Mouse (Mus musculus) ovary, postnatal 14 days (tissue): ENCODE results near the gene Dppa3.
A peak's percentile ranks its signal among the peaks of the same experiment; 100 is the strongest.
"Not testable (repeated sequence)": the region's sequence is repeated elsewhere in the genome, so short reads cannot be mapped to it uniquely, and the experiment has no call there.

ENCODE experiments used
- DNase-seq: peaks from one replicate; pipeline ENCODE4 v3.0.0; 2022; ENCODE audit warnings: low spot score

The Dppa3 gene

DNA sequence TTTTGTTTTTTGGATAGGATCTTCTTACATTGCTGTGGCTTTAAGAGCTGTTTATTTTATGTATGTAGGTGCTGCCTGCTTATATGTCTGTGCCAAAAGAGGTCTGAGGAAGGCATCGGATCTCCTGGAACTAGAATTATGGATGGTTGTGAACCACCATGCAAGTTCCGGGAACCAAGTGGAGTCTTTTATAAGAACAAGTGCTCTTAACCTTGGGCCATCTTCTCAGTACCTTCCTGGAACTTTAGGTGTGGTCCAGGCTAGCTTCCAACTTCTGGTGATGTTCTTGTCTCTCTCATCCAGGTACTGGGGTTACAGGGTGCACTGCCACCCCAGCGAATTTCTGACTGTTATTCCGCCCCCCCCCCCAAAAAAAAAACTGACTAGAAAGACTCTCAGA, 13.8 kb upstream of the Dppa3 start:
- DNase-seq, result no peak

DNA sequence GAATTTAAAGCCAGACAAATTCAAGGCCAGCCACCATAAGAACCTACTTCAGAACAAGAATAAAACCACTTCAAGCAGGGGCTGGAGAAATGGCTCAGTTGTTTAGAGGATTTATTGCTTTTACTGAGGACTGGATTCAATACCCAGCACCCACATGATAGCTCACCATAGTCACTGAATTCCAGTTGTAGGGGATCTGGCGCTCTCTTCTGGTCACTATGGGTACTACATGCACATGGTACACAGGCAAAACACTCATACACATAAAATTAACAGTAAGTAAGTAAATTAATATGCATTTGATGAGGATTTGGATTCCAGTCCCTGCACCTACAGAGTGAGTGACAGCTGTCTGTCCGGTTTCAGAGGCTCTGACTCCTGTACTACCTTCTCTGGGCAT, 12.2 kb upstream of the Dppa3 start:
- DNase-seq, result no peak

DNA sequence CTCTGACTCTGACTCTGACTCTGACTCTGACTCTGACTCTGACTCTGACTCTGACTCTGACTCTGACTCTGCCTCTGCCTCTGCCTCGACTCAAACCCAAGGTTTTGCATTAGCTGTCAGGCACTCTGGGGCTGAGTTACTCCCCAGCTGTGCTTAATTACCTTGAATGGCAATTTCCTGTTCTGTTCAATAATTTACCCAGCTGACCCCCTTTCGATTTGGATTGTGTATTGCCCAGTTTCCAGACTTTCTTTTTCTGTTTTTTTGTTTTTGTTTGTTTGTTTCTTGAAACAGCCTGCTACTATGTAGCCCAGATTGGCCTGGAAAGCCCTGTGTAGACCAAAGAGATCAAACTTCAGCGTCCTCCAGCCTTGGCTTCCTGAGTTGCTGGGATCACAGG, 10.2 kb upstream of the Dppa3 start:
- DNase-seq, result no peak

DNA sequence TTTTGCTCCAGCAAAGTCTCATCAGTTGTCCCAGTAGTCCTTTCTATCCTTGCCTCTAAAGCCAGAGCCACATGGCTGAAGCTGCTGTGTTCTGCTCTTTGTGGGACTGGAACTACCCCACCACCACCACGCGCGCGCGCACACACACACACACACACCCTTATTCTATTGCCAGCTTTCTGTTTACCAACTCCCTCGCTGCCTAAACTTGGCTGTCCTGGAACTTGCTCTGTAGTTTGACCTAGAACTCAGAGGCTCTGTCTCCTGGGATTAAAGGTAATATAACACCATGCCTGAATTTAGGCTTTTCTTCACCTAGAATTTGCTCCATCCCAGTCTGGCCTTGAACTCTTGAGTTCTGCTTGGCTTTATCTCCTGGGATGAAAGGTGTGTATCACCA, 5.1 kb upstream of the Dppa3 start:
- DNase-seq, result no peak

DNA sequence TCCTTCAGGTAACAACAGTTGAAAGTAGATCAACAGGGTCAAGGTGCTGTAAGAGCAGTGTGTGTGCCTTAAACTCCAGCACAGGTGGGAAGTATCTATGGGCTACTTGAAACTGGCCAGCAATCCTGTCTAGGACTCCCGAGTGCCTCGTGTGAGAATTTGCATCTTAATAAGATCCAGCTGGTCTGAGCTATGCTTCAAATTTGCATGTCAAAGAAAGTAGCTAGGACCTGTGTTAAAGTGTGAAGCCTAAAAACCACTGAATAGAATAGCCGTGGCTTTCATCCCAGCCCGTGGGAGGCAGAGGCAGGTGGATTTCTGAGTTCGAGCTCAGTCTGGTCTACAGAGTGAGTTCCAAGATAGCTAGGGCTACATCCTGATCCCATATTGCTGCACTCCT, 1.7 kb upstream of the Dppa3 start:
- no peak for DNase-seq

DNA sequence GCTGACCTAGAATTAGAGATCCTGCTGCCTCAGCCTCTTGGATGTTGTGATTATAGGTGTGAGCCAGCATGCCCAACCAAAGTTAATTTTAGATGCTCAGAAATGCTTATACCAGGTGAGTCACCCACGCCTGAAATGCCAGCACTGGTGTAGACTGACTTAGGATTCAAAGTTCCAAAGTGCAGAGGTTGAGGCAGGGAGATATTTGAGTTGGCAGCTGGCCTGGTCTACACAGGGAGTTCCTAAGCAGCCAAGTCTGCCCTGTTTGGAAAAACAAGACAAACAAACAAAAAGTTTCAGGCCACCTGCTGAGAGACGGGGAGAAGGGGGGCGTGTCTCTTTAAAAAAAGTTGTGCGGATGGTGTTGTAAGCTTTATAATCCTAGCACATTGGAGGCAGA, 1.1 kb upstream of the Dppa3 start:
- no peak for DNase-seq

DNA sequence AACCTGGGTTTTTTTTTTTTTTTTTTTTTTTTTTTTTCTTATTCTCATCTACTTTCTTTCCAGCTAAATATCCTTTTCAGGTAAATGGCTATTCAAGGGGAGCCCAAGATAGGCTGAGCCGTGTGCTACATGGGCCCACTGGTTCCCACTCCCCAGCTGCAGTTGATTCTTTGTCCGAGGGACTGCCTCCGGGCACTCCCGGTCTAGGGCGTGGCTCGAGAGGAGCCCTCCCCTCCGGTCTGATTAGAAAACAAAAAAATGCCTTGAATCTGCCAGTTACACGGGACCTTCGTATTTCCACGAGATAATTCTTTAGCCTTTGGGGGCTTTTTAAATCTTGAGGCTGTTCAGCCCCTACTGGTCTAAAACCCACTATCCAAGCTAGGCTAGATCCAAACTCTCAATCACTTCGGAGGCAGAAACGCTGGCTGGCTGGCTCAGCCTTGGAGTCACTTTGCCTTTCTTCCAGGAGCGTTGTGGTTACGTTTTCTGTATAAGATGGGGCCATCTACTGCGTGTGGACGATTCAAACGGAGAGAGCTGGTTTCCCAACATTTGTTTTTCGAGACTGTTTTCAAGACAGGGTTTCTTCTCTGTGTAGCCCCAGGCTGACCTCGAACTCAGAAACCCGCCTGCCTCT, 1.4 kb downstream of the Dppa3 start:
- no peak for DNase-seq

DNA sequence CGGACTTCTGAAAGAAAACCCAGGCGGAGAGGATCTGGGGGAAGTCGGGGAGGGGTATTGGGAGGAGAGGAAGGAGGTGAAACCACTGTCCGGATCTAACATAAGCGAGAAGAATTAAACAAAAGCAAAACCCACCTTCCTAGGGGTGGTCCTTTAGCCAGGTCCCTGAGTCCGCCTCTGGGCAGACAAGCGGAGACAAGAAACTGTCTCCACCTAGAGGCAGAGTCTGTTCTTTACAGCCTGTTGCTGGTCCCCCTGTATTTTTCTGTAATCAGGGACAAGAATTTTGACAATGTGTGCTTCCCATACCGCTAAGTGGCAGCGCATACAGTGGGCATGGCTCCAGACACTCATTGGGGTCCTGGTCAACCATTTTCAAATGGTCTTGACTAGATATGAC, 7.2 kb downstream of the Dppa3 start:
- no peak for DNase-seq

DNA sequence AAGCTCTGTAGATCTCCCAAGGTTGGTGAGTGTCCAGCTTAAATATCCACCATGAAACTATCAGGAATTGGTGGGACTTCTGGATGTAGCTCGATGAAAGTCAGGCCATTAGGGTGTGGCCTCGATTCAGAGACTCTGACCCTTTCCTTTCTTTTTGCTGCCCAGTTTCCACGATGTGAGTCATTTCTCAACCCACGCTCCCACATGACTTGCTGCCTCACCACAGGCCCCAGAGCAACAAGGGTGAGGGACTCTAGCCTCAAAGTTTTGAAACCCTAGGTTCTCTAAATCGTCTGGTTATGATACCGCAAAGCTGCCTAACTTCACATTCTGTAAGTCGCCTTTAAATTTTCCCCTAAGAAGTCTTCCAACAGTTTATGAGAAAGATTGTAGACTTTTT, 9.1 kb downstream of the Dppa3 start:
- no peak for DNase-seq

DNA sequence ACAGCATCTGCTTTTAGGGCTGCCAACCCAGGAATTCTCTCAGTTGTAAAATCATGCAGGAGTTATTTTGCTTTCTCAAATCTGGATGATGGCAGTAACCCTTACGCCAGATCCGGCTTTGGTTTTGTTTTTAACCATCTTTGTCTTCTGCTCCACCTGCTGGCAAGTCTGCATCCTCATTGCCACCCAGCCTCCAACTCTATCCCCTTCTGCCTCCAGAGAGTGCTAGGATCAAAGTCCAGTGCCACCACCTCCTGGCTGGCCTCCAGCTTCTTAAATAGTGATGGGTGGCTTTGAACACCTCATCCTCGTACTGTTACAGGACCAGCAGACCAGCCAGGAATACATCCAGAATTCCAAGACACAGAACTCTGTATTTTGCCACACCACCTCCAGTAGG, 10.5 kb downstream of the Dppa3 start:
- DNase-seq, result no peak

DNA sequence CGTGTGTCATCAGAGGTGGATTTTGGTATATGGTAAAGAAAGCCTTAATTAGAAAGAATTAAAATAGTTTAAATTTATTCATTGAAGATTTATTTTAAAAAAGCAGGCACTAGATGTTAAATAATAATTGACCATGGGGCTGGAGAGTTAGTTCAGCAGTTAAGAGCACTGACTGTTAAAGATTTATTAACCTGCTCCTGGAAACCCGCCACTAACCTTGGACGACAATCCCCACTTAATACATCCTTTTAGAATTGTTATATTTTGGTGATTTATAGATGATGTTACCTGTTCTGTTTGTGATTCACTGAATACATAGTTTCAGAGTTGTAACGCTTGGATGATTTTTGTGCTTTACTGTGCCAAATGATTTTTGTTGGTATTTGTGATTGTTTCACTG, 11.4 kb downstream of the Dppa3 start:
- not testable (repeated sequence) for DNase-seq

DNA sequence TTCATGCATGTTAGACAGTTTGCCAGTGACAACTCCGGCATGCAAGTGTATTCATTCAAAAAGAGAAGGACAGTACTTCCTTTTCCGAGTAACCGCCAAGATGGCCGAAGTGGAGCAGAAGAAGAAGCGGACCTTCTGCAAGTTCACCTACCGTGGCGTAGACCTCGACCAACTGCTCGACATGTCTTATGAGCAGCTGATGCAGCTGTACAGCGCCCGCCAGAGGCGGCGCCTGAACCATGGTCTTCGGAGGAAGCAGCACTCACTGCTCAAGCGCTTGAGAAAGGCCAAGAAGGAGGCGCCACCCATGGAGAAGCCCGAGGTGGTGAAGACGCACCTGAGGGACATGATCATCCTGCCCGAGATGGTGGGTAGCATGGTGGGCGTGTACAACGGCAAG, 18.0 kb downstream of the Dppa3 start:
- not testable (repeated sequence) for DNase-seq

DNA sequence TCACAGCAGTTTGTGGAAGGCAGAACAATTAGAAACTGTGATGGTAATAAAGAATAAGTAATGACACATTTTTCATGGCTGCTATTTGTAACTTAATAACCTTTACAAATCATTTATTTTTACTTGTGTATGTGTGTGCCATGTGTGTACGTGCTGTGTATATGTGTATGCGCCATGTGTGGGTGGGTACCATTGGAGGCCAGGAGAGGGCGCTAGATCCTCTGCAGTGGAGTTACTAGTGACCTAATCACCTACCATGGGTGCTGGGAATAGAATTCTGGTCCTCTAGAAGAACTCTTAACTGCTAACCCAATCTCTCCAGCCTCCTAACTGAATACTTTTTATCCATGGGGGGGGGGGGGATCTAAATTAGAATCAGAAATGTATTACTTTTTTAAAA, 23.7 kb downstream of the Dppa3 start:
- DNase-seq, result no peak

DNA sequence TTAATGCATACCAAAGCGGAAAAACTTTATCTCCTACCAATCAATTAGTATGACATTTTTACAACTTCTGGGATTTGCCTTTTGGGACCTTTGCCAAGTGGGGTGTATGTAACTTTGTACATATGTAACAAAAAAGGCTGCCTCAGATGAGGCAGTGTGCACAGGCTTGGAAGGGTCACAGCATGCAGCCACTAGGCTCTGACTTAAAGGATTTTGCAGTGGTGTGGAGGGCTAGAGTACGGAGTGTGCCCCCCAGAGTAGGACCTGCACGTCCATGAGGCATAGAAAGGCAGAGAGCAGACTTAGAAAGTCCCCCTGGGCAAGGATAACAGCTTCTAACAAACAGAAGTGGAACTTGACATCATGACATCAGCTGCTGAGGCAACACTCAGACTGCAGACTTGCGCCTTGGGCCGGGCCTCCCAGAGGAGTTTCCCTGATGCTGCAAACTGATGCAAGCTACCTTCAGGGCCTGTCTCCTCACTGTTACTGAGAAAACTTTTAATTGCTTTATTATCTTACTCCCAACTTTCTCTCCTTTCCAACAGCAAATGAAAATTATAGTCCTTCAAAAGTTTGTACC, 24.3 kb downstream of the Dppa3 start:
- DNase-seq, result no peak

DNA sequence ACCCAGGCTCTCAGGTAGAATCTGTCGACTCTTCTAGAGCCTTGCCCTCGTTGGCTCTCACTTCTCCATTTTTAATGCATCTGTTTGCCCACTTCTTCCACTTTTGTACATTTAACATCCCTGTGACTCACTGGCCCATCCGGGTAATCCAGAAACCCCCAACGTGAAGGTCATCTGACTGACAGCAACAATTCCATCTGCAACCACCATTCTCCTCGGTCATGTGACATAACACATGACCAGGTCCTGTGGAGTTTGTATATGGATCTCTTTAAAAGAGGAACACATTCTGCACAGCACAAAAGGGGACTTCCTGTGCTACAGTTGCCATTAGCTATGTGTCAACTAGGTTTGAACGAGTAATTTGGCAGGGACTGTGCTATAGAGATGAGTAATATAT, 28.1 kb downstream of the Dppa3 start:
- no peak for DNase-seq

DNA sequence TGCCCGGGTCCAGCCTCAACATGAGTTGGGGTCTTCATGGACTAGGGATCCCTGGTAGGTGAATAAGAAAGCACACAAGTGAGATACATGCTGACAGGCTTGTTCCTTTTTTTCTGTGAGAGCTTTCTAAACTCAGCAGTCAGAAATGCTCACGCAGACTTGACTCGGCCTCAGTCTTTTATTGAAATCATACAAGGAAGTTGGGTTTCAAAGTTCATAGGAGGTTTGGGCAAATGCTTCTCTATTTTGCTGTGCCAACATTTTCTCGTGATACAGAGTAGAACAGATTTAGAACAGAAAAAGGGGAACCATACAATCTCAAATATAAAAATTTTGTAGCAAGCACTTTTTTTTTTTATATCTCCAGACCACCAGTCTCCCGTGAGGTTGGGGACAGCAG, 31.4 kb downstream of the Dppa3 start:
- DNase-seq, result no peak

DNA sequence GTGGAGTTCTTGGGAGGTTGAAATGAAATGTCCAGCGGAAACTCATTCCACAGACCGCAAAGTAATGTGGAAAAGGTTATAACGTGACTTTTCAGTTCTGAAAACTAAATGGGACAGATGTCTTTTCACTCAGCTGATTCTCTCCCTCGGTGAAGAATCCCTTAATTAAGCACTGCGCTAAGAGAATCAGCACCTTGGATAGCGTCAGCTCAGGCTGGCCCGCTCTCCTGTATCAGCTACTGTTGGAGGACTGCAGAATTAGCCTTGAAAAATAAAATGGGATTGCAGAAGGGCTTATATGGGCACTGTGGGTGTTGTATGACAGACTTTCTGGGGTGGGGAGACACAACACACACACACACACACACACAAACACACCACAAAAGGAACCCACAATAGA, 33.4 kb downstream of the Dppa3 start:
- peak; percentile 18 for DNase-seq

DNA sequence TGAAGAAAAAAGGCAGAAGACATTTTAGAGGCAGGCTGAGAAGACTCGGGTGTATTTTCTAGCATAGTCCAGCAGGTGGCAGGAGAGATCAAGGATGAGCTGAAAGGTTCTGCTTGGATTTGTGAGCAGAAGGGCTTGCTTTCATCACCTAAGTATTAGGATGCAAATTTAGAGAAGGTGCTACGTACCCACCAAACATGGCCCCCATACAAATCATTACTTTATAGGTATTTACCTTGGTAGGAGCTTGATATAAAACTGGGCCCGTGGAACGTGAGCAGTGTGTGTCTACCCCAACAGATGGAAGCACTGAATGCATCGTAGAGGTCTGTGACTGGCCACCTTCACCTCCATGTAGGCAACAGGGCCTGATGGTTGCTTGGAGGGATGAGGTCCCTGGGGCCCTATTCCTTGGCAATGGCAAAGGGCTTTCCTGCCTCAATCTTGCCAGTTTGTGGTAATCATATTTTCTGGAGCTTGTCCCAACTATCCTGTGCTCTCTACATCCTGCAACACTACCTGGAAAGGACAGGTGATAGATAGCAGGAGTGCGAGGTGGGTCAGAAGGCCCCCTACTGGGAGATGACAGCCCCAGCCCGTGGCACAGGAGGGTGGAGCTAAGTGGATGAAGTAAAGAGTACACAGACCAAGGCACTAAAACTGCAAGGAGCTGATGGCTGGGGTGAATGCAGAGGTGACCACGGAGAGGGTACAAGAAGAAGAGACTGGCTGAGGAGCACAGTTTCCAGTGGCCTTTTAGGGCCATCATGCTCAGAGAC, 34.6 kb downstream of the Dppa3 start:
- DNase-seq, result peak; percentile 25

DNA sequence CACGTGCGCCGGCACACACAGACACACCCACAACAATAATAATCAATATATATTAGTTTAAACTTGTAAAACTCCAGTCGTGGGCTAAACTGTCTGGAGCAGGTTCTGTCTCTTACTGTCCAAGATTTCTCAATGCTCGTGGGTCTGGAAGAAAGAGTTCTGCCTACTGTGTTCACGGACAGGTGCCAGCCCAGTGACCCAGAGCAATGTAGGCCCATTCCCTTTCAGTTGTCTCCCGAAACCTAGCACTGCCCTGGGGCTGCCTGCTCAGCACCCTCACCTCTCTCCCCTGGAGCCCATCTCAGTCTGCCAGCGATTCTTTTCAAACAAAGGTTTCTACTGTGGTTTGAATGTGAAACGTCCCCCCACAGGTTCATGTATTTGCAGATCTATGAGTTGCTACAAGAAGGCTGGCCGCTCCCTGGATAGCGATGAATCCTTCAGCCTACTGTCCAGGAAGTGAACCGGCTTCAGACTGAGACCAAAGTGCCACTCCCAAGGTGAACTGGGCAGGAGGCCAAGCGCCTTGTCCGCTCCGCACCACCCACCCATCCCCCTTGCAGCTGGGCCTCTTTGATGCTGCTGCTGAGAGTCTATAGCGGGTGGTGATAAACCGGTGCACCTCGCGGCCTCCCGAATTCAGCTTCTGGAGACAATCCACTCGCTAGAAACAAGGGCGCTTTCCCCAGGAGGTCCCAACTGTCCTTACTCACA, 36.5 kb downstream of the Dppa3 start:
- DNase-seq, result peak; percentile 26

DNA sequence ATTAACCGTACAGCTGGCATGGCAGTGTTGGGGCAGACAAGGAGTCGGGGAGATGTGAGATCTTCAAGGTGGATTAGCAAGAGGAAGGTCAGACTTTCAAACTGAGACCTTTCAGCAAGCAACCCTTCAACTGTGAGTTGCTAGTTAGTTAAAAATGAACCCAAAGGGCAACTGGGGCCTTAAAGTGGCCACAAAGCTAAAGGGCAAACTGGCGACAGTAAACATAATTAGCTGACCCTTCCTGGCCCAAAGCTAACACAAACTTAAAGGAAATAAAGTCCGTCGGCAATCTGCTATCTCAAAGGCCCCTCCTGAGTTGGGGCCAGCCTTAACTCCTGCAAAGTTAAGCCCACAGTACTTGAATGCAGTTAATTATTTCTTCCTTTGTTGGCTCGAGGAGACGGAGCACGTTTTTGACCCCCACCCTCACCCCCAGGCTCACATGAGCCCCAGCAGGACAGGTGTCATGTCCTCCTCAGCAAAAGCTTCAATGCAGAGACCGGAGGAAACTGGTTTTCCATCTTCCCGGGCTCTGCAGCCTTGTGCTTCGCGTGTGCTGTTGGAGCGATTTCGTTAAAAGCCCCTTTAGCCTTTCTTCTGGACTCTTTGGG, 37.5 kb downstream of the Dppa3 start:
- DNase-seq, result no peak

DNA sequence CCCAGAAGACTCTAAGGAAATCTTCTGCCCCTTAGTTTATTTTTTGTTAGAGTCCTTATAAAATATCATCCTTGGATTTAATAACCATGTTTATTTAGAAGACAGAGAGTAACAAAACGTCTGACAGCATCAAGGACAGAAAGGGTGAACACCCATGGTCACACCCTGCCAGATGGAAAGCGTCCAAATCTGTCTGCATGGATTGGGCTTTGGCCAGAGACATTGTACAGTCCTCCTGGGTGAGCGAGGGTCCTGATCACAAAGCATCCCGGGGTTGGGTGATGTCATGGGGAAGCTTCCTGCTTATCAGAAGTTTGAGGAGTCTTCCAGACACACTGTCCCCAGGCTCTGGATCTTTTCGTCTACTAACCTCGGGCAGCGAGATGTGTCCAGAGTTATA, 39.7 kb downstream of the Dppa3 start:
- DNase-seq, result no peak

DNA sequence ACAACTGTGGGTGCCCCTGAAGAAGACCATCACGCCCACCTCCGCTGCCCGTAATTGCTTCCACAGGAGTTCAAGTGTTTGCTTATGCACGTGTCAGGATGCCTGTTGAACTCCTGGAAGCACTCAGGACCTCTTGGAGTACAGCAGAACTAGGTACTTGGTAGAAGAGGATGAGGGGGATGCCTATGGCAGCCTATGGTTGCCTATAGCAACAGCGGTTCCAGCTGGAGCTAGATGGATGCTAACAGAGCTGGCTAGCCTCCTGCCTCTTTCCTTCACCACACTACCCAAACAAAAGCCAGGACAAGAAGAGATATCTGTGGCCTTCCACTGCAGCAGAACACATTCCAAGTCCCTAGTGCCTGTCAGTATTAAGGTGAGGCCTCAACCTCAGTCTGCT, 41.5 kb downstream of the Dppa3 start:
- DNase-seq, result no peak

DNA sequence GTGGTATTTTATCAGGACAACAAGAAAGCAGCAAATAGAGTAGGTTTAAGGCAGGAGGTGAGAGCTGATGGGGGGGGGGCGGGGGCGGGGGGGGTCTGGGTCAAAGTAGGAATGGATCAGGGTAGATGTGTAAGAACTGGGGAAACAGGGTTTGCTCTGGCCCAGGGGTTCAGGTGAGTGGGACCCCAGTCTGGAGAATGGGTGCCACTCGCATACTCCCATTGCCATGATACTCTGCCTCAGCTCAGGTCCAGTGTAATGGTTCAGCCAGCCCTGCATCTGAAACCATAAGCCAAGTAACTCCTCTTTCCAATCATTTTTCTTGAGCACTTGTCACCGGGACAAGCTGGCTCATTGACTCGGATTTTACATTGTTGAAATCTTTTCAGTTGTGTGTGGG, 42.6 kb downstream of the Dppa3 start:
- no peak for DNase-seq
